Mouse (Mus musculus) neutrophil, adult 65 days (primary cell): Measurements from ENCODE around the gene Polr2h. TPM values are rescaled to one million over a fixed set of nuclear protein-coding genes. Genes with fewer than 3 reads are reported as not detected.

Experiments used
- total RNA-seq: library from RNA; stranded (reverse); gene quantifications from 2 replicates; pipeline ENCODE4 v1.2.4, GENCODE M21; 2023

Polr2h gene
- total RNA-seq = 5.2 and 7.9 TPM in 2 replicates

GRCm38 (mm10) chr16:20717181-20717977 lies at the start of gene Polr2h, which contains the start of gene Clcn2:
Gene Polr2h, plus strand, starts transcription at chr16:20717665.
Gene Clcn2, minus strand, starts transcription at chr16:20717746.

GRCm38 (mm10) chr16:20668013-20668412 lies 49.5 kb upstream of the Polr2h start, which contains the start of gene Eif4g1:
Gene Eif4g1, plus strand, starts transcription at chr16:20668313.

GRCm38 (mm10) chr16:20693111-20693701 lies 24.3 kb upstream of the Polr2h start, which contains the start of gene Fam131a:
Gene Fam131a, plus strand, starts transcription at chr16:20693241.

GRCm38 (mm10) chr16:20732925-20733730 lies 15.7 kb downstream of the Polr2h start, which contains the start of gene Chrd:
Gene Chrd, plus strand, starts transcription at chr16:20733127.

GRCm38 (mm10) chr16:20733731-20734730 lies 16.6 kb downstream of the Polr2h start, which contains the start of gene Thpo:
Gene Thpo, minus strand, starts transcription at chr16:20734511.

Other genes with a start within 250 kb of the Polr2h start
- 19.8 and 24.7 TPM in 2 replicates for gene Eif2b5, start 218.8 kb upstream of the Polr2h start, total RNA-seq
- 22.9 and 26.7 TPM in 2 replicates for gene Dvl3, start 200.7 kb upstream of the Polr2h start, total RNA-seq
- 174 and 177 TPM in 2 replicates for gene Ap2m1, start 182.2 kb upstream of the Polr2h start, total RNA-seq
- gene Abcf3, start 169.1 kb upstream of the Polr2h start, total RNA-seq = 32.5 and 45.3 TPM in 2 replicates
- gene Vwa5b2, start 128.2 kb upstream of the Polr2h start, total RNA-seq = 0.25 TPM in 1 of 2 replicates, not detected in the other
- gene Eef1akmt4, start 106.1 kb upstream of the Polr2h start, total RNA-seq = 2.4 and 3.8 TPM in 2 replicates
- gene Gm49333, start 106.1 kb upstream of the Polr2h start, total RNA-seq = not detected in 2 replicates
- gene Alg3, start 105.9 kb upstream of the Polr2h start, total RNA-seq = 4.6 and 5.3 TPM in 2 replicates
- gene Camk2n2, start 96.4 kb upstream of the Polr2h start, total RNA-seq = 0.47 and 1.2 TPM in 2 replicates
- not detected in 2 replicates for gene Ece2, start 87.8 kb upstream of the Polr2h start, total RNA-seq
- 77.7 and 85.6 TPM in 2 replicates for gene Psmd2, start 66.0 kb upstream of the Polr2h start, total RNA-seq
- gene Eif4g1, start 49.4 kb upstream of the Polr2h start, total RNA-seq = 151 and 174 TPM in 2 replicates
- 0.43 TPM in 1 of 2 replicates, not detected in the other for gene Fam131a, start 24.4 kb upstream of the Polr2h start, total RNA-seq
- 1.3 and 1.4 TPM in 2 replicates for gene Clcn2, start 81 bp downstream of the Polr2h start, total RNA-seq
- not detected in 2 replicates for gene Chrd, start 15.5 kb downstream of the Polr2h start, total RNA-seq
- not detected in 2 replicates for gene Thpo, start 16.8 kb downstream of the Polr2h start, total RNA-seq